Mouse (Mus musculus): ENCODE measurements around the gene Zswim8.
"Not testable (repeated sequence)": the region's sequence is repeated elsewhere in the genome, so short reads cannot be mapped to it uniquely, and the experiment has no call there.

DNA sequence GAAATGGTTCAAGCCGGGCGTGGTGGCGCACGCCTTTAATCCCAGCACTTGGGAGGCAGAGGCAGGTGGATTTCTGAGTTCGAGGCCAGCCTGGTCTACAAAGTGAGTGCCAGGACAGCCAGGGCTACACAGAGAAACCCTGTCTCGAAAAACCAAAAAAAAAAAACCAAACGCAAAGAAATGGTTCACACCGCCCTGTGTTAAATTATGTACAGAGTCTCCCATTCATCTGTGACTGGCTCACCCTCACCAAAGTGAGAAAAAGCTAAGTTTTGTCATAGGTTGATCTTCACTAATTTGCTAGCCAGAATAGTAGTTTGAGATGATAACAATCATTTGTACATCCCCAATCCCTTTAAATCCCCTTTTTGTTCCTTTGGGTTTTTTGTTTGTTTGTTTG is 3.9 kb upstream of the Zswim8 start:
- not testable (repeated sequence) for TF ChIP-seq CTCF, POLR2A (IDR thresholded peaks at IDR 0.05; ENCODE audit: insufficient read depth, low read depth, low read length)
